Mouse (Mus musculus): Measurements from ENCODE around the gene Prkcb.

- no peak for TF ChIP-seq CTCF (IDR thresholded peaks at IDR 0.05)
- no peak for TF ChIP-seq POLR2A (IDR thresholded peaks at IDR 0.05; ENCODE audit: insufficient read depth, low read depth, low read length)
These were observed 16.0 kb downstream of the Prkcb start for GRCm38 (mm10) chr7:122304521-122304920.

Data from heart, adult 2 months (tissue).